Mouse (Mus musculus) kidney, postnatal 14 days (tissue): ENCODE results near the gene Mfsd13b.
"Not testable (repeated sequence)": the region's sequence is repeated elsewhere in the genome, so short reads cannot be mapped to it uniquely, and the experiment has no call there.

Source experiments
- DNase-seq: peaks from one replicate; pipeline ENCODE4 v3.0.0; 2022; ENCODE audit warnings: mixed read lengths

Gene Mfsd13b

GRCm38 (mm10) chr7:120991191-120991590, 8.9 kb downstream of the Mfsd13b start:
- no peak for DNase-seq

- DNase-seq: no peak
Observed at GRCm38 (mm10) chr7:120999021-120999530, 16.8 kb downstream of the Mfsd13b start.

- peak; percentile 13 for DNase-seq
Observed at GRCm38 (mm10) chr7:121000065-121000822, 17.9 kb downstream of the Mfsd13b start.

- DNase-seq: no peak
Observed at GRCm38 (mm10) chr7:121001879-121002278, 19.6 kb downstream of the Mfsd13b start.

- DNase-seq: no peak
Observed at GRCm38 (mm10) chr7:121002407-121002928, 20.2 kb downstream of the Mfsd13b start.

GRCm38 (mm10) chr7:121003793-121004418, 21.6 kb downstream of the Mfsd13b start:
- peak; percentile 78 for DNase-seq

- no peak for DNase-seq
Observed at GRCm38 (mm10) chr7:121011794-121012689, 29.7 kb downstream of the Mfsd13b start.

- no peak for DNase-seq
Observed at GRCm38 (mm10) chr7:121014486-121014885, 32.2 kb downstream of the Mfsd13b start.

- DNase-seq: no peak
Observed at GRCm38 (mm10) chr7:121018778-121019177, 36.5 kb downstream of the Mfsd13b start.

GRCm38 (mm10) chr7:121020277-121020676, 38.0 kb downstream of the Mfsd13b start:
- peak; percentile 34 for DNase-seq

GRCm38 (mm10) chr7:121025221-121026008, 43.1 kb downstream of the Mfsd13b start:
- no peak for DNase-seq

- no peak for DNase-seq
Observed at GRCm38 (mm10) chr7:121026300-121026699, 44.0 kb downstream of the Mfsd13b start.

- not testable (repeated sequence) for DNase-seq
Observed at GRCm38 (mm10) chr7:121029947-121030346, 47.6 kb downstream of the Mfsd13b start.

- peak; percentile 95 for DNase-seq
Observed at GRCm38 (mm10) chr7:121033856-121034652, 51.7 kb downstream of the Mfsd13b start, which contains the start of gene Mettl9. Gene Mettl9, plus strand, starts transcription at chr7:121034445.

- DNase-seq: no peak
Observed at GRCm38 (mm10) chr7:121034701-121035141, 52.4 kb downstream of the Mfsd13b start.

- peak; percentile 60 for DNase-seq
Observed at GRCm38 (mm10) chr7:121035161-121035721, 52.9 kb downstream of the Mfsd13b start.

GRCm38 (mm10) chr7:121040595-121040994, 58.3 kb downstream of the Mfsd13b start:
- DNase-seq: no peak

GRCm38 (mm10) chr7:121041989-121042388, 59.7 kb downstream of the Mfsd13b start:
- DNase-seq: no peak

- DNase-seq: no peak
Observed at GRCm38 (mm10) chr7:121043004-121043403, 60.7 kb downstream of the Mfsd13b start.

- no peak for DNase-seq
Observed at GRCm38 (mm10) chr7:121043510-121043909, 61.2 kb downstream of the Mfsd13b start.

- DNase-seq: no peak
Observed at GRCm38 (mm10) chr7:121044251-121044650, 61.9 kb downstream of the Mfsd13b start.
